Mouse (Mus musculus): Measurements from ENCODE around the gene Dock3.
"Not testable (repeated sequence)": the region's sequence is repeated elsewhere in the genome, so short reads cannot be mapped to it uniquely, and the experiment has no call there.

The Dock3 gene

DNA sequence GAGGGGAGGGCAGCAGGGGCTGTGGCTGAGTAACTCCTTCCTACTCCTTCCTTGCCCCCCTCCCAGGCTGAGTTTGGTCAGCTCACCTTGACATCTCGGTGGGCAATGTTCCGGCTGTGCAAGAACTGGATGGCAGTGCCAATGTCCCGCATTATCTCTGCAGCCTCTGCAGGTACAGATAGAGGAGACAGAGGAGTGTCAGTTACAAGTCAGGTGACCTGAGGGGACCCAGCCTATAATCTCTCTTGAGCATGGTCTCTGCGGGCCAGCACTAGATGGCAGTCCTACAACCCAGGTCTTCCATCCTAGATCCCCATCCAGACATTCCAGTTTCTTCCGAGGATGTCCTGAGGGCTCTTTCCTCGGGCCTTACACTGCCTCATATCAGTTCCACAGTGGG is 30.1 kb upstream of the Dock3 start:
- in situ Hi-C loops (cut with MboI; ENCODE audit: low pct_unique_long_range_greater_than_20kb in 1 of 2, low sequenced_read_pairs in 2 of 2, unreplicated experiment in 1 of 2): no loop called here

DNA sequence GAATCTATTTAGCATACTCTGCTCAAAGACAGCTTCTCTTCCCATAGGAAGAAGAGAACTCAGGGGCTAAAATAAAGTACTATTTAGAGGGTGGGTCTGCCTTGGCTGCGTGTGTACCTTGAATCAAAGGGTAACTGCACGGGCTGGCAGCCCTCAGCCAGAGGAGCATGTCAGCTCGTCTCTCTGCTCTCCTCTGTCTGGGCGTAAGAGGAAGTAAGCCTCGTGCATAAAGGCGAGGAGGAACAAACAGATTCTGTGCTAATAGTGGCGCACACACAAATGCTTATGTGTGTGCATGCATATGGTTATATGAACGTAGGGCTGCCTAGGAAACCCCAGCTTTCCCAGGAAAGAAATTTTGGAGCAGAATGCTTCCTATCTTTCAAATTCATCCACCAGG is 29.1 kb upstream of the Dock3 start:
- in situ Hi-C loops (cut with MboI; ENCODE audit: low pct_unique_long_range_greater_than_20kb in 1 of 2, low sequenced_read_pairs in 2 of 2, unreplicated experiment in 1 of 2): no loop called here

DNA sequence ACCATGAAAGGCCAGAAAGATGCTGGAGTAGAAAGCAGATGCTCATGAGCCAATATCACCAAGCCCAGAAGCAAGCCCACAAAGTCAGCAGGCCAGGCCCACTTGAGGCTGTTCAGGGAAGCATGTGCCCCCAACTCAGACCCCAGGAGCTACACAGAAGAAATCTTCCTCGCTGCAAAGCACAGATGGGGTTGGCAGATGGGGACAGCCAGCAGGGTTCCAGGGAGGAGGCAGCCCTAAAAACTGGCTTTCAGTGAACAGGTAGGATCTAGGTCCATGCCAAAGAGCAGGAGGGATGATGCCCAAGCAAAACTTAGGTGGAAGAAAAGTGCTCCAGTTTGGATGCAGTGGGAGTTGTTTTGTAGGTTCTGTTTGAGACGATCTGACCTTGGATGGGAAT is 28.7 kb upstream of the Dock3 start:
- in situ Hi-C loops (cut with MboI; ENCODE audit: low pct_unique_long_range_greater_than_20kb in 1 of 2, low sequenced_read_pairs in 2 of 2, unreplicated experiment in 1 of 2): no loop called here

DNA sequence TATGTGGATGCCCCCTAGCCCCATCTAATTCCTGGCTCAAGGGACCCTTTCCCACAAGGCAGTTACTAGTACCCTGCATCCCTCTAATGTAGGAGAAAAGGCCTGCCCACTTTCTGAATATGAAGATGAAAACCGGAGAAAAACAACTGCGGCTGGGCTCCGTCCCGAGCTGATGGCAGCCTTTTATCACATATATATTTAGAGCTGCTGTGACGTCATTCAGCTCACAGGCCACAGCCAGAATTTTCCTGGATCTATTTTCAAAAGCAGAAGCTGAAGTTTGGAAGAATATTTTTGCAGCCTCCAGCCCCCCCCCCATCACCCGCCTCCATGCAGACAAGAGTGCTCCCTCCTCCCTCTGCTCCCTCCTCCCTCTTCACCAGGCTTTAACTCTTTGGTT is 27.9 kb upstream of the Dock3 start:
- in situ Hi-C loops (cut with MboI; ENCODE audit: low pct_unique_long_range_greater_than_20kb in 1 of 2, low sequenced_read_pairs in 2 of 2, unreplicated experiment in 1 of 2): no loop called here

DNA sequence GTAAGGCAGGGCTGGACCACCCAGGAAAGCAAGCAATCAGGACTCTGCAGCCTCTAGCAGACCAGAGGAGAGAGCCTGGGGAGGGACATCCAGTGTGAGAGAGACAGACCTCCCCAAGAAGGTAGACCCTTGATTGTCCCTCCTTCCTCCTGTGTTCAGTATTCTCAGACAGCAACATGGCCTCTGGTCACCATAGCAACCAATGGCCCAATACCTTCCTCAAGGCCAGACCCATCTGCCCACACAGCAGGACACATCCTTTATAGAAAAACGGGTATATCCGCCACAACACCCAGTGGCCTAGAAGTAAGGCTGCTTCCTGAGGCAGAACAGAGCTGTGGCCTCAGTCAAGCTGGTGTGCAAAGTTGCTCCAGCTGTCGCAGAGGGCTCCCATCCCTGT is 23.9 kb upstream of the Dock3 start:
- in situ Hi-C loops (cut with MboI; ENCODE audit: low pct_unique_long_range_greater_than_20kb in 1 of 2, low sequenced_read_pairs in 2 of 2, unreplicated experiment in 1 of 2): no loop called here

DNA sequence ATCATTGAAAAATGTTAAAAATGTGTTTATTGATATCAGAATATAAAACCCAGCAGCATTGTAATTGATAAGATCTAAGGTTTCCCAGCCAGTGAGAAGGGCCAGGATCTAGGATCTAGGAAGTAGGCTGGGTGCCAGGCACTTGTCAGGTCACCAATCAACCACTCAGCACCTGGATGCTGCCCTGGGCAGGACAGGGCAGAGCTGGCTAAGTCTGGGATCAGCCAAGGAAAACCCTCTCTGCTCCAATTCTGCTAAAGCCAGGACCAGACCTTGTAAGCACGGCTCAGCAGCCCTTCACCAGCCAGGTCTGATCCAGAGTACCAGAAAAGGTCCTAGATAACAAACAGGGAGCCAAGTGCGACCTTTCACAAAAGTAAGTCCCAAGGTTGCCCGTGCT is 23.2 kb upstream of the Dock3 start:
- in situ Hi-C loops (cut with MboI; ENCODE audit: low pct_unique_long_range_greater_than_20kb in 1 of 2, low sequenced_read_pairs in 2 of 2, unreplicated experiment in 1 of 2): no loop called here

DNA sequence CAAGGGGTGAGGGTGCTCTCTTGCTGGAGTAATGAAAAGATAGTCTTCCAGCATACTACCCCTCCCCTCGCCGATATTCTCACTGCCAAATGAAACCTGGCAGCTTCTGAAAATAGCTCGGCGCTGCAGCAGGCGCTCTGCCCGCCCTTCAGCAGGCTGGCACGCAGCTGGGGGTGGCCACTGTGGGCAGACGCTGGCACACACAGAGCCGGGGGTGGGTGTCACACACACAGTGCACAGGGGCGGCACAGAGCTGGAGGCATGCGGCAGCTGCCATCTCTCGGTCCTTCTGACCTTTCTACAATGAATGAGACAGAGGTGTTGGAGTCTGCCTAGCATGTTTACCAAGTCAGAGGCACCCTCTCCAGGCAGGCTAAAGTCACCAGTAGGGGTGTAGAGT is 22.8 kb upstream of the Dock3 start:
- in situ Hi-C loops (cut with MboI; ENCODE audit: low pct_unique_long_range_greater_than_20kb in 1 of 2, low sequenced_read_pairs in 2 of 2, unreplicated experiment in 1 of 2): no loop called here

DNA sequence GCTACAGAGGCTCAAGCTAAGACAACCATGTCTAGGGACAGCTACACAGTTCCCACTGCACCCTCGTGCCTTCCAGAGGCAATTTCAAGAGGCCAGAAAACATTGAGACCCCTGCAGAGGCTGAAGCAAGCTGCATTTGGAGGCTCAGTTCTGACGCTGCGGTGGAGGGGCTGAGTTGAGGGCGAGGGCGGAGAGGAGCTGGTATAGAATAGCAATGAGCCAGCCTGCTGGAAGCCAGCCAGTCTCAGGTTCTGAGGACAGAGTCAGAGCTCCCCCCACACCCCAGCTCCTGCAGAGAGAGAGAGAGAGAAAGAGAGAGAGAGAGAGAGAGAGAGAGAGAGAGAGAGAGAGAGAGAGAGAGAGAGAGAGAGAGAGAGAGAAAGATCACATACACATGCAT is 20.5 kb upstream of the Dock3 start:
- in situ Hi-C loops (cut with MboI; ENCODE audit: low pct_unique_long_range_greater_than_20kb in 1 of 2, low sequenced_read_pairs in 2 of 2, unreplicated experiment in 1 of 2): no loop called here

DNA sequence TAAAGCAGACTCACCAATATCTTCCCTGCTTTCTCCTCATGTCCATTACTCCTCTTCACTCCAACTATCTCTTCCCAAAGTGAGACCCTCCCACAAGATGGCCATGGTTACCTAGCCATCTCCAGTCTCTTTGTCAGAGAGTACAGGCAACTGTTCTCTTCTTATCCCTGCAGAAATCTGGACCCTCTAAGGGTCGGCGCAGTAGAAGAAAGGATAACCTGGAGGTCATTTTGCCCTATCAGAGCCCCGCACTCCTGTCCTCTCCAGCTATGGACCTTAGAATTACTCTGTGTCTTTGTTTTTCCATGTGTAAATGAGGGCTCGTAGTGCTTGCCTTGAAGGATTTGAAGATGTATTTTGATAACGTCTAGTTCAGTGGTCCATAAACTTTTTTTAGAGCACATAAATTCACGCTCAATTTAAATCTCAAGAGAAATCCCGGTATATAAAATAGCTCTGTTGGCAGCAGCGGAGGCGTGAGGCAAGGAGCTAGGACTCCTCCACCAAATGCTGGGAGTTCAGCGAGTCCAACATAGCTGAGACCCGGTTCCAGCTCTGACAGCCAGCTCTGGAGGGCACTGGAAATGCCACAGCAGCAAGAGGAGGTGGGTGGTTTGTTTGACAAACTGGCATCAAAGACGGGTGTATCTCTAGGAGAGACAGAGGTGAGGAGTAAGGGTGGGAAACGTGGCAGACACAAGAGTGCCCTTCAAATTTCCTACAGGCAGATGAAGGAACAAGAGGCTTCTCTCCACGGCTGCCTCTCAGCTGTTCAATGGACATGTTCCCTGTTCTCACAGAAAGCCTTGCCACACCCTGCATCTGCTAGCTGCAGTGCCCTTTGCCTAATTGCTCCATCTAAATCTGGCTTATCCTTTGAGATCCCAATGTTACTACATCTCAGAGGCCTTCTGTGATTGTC is 19.0 kb upstream of the Dock3 start:
- in situ Hi-C loops (cut with MboI; ENCODE audit: low pct_unique_long_range_greater_than_20kb in 1 of 2, low sequenced_read_pairs in 2 of 2, unreplicated experiment in 1 of 2): no loop called here

DNA sequence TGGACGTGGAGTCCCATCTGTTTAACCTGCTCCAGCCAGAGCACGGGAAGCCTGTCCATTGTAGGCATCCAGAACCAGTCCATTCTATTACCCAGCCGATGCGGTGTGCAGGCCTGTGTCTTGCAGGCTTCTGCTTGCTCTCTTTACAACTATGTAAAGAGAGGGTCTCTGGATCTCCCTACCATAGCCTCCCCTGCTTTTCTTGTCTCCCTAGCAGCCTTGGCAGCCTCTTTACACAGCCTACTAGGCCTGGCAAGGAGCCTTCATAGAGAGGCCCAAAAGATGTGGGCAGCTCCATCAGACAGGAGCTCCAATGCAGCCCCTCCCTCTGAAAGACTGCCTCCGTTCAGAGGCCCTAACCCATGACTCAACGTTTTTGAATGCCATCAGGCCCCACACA is 17.4 kb upstream of the Dock3 start:
- in situ Hi-C loops (cut with MboI; ENCODE audit: low pct_unique_long_range_greater_than_20kb in 1 of 2, low sequenced_read_pairs in 2 of 2, unreplicated experiment in 1 of 2): loop anchor here (5.0 to 10.0 kb wide), 3 partner anchors 38 to 96 kb away; partner anchors contain the start of genes 6430571L13Rik (in 1 of the 2) and Mapkapk3 (in 1 of the 2)

DNA sequence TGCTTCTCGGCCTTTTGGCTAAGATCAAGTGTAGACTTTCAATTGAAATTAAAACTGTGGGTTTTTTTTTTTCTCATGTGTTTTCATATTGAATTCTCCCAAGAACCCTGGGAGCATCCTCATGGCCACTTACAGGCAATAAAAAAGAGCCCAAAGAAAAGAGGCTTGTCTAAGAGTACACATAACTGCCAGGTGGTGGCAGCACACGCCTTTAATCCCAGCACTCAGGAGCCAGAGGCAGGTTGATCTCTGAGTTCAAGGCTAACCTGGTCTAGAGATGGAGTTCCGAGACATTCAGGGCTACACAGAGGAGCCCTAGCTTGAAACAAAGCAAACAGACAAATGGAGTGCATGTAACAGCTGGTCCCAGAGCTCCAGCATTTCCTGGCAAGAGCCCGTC is 14.5 kb upstream of the Dock3 start:
- in situ Hi-C loops (cut with MboI; ENCODE audit: low pct_unique_long_range_greater_than_20kb in 1 of 2, low sequenced_read_pairs in 2 of 2, unreplicated experiment in 1 of 2): loop anchor here (5.0 to 10.0 kb wide), 3 partner anchors 41 to 99 kb away; partner anchors contain the start of genes 6430571L13Rik (in 1 of the 2) and Mapkapk3 (in 1 of the 2)

DNA sequence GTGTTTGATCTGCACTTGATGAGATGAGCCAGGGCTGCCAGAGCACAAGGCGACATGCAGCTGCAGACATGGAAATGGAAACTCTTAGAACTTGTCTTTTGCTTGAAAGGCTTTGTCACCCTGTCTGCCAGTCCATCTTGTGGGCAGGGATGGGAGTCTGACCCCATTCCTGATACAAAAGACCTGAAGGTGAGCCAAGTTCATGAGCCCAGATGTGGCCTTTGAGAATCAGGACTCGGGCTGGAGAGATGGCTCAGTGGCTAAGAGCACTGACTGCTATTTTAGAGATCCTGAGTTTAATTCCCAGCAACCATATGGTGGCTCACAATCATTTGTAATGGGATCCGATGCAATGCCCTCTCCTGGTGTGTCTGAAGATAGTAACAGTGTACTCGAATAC is 13.6 kb upstream of the Dock3 start:
- in situ Hi-C loops (cut with MboI; ENCODE audit: low pct_unique_long_range_greater_than_20kb in 1 of 2, low sequenced_read_pairs in 2 of 2, unreplicated experiment in 1 of 2): loop anchor here (5.0 to 10.0 kb wide), 3 partner anchors 42 to 99 kb away; partner anchors contain the start of genes 6430571L13Rik (in 1 of the 2) and Mapkapk3 (in 1 of the 2)

DNA sequence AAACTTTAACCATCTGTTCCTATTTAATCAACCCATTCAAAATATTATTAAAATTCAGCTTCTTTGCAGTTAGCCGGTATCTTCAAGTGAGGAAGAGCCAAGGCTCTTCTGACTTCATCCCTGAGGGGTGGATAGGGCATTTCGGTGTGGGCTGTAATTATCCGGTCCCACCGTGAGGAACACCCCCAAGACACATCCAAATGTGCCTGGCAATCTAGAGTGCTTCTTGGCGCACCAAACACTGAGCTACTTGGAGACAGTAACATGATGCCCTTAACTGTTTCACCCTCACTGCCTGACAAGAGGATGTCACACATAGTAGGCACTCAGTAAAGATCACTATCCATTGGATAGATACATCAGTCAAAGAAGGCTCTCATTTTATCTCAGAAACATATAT is 4.4 kb upstream of the Dock3 start:
- in situ Hi-C loops (cut with MboI; ENCODE audit: low pct_unique_long_range_greater_than_20kb in 1 of 2, low sequenced_read_pairs in 2 of 2, unreplicated experiment in 1 of 2): no loop called here

DNA sequence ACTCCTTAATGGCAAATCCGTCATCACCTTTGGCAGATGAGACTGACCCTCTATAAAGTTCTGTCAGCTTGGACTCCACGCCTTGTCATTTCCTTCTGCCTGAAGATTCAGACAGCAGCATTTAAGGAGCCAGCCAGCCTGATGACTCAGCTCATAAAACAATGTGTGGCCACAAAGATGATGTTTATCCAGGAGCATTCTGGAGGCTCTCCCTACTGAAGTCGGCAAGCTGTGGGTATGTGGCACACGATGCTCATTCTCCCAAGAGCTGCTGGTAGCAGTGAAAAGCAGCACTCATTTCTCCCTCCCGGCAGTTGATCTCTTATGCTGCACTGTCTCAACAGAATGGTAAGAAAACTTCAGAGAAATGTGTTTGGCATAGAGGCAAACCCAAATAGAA is 3.6 kb upstream of the Dock3 start:
- in situ Hi-C loops (cut with MboI; ENCODE audit: low pct_unique_long_range_greater_than_20kb in 1 of 2, low sequenced_read_pairs in 2 of 2, unreplicated experiment in 1 of 2): no loop called here

DNA sequence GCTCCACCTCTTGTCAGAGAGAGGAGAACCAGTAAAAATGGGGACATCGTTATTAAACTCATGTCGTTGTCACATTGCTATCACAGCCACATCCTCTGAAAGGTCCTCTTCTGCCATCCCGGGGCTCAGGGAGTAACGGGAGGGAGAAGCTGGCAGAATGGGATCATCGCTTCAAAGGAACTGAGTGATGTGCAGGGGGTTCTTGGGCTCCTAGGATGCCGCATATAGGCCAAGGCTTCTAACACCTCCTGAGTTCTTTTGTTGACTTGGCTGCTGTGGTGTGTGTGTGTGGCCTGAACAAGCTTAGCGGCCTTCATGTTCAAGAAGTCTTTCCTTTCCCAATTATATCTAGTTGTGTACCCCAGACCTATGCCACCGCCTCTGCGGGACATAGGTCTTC is 431 bp upstream of the Dock3 start:
- in situ Hi-C loops (cut with MboI; ENCODE audit: low pct_unique_long_range_greater_than_20kb in 1 of 2, low sequenced_read_pairs in 2 of 2, unreplicated experiment in 1 of 2): no loop called here

DNA sequence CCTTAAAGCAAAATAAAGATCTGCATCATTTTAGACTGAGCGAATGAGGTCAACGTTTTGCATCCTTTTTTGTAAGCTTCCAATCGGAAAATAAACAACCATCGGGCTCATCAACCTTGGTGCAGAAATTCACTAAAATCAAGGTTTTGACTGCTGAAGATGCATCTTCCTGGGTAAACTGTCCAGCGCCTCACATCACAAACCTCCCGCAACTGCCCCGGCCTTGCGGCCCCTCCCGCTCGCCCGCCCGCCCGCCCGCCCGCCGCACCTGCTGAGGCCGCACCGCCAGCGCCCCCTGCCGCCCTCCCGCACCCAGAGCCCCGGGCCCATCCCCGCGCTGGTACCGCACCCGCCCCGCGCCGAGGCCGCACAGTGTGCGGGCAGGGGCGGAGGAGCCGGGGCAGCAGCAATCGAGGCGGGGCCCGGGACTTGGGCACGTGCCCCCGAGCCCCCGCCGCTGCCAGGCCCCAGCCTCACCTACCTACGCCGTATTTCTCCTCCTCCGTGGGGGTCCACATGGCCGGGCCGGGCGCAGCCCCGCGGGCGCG is 644 bp downstream of the Dock3 start:
- in situ Hi-C loops (cut with MboI; ENCODE audit: low pct_unique_long_range_greater_than_20kb in 1 of 2, low sequenced_read_pairs in 2 of 2, unreplicated experiment in 1 of 2): no loop called here

DNA sequence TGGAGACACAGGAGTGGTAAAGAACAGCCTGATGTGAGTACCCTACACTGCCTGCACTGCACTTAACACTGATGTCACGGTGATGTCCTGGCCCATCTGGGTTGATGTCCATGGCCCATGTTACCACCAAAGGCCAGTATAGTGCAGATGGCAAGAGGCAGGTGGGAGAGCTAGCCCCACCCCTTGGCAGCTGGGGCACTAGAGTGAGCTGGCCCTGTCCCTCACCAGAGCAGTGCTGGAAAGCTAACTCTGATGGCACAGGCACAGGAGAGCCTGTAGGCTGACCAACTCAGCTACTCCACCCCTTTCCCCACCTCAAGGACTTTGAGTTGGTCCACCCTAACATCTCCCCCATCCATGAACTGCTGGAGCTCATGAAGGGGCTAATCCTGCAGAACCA is 7.1 kb downstream of the Dock3 start:
- in situ Hi-C loops (cut with MboI; ENCODE audit: low pct_unique_long_range_greater_than_20kb in 1 of 2, low sequenced_read_pairs in 2 of 2, unreplicated experiment in 1 of 2): no loop called here

DNA sequence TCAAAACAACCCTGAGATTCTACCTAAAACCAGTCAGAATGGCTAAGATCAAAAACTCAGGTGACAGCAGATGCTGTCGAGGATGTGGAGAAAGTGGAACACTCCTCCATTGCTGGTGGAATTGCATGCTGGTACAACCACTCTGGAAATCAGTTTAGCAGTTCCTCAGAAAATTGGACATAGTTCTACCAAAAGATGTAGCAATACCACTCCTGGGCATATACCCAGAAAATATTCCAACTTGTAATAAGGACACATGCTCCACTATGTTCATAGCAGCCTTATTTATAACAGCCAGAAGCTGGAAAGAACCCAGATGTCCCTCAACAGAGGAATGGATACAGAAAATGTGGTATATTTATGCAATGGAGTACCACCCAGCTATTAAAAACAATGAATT is 56.9 kb downstream of the Dock3 start:
- in situ Hi-C loops (cut with MboI; ENCODE audit: low pct_unique_long_range_greater_than_20kb in 1 of 2, low sequenced_read_pairs in 2 of 2, unreplicated experiment in 1 of 2): not testable (repeated sequence)

DNA sequence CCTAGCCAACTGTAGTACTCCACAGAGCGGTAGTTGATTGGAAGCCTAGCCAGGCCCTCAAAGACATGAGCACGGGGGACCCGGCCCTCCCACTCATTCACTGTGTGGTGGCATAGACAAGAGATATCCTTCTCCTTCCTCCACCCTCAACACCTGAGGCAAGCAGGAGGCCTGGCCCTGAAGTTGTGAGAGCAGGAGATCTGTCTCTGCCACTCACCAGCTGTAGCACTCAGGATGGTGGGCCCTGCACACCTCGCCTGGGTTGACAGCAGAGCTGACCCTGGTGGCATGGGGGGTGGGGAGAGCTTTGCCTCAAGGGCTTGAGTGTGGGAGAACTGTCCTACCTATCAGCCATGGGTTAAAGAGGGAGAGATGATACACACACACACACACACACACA is 65.9 kb downstream of the Dock3 start:
- in situ Hi-C loops (cut with MboI; ENCODE audit: low pct_unique_long_range_greater_than_20kb in 1 of 2, low sequenced_read_pairs in 2 of 2, unreplicated experiment in 1 of 2): no loop called here

DNA sequence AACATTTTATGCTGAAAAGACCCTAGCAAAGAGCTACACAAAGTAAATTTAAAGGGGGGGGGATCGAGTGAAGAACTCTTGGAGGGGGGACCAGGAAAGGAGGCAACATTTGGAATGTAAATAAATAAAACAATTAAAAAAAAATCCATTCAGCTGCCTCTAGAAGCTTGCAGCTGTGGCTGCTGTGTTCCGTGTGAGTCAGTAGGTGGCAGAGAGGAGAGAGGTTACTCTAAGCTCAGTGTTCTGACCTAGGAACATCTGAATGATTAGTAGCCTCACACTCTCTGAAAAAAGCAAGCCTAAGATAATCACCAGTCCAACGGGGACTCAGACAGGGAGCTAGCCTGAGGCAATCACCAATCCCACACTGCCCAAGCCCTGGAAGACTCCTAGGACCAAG is 66.9 kb downstream of the Dock3 start:
- in situ Hi-C loops (cut with MboI; ENCODE audit: low pct_unique_long_range_greater_than_20kb in 1 of 2, low sequenced_read_pairs in 2 of 2, unreplicated experiment in 1 of 2): no loop called here
